Mouse (Mus musculus): ENCODE measurements at regions not wholly inside any gene's neighbourhood (a gene's known extent, or its start where the extent isn't known, plus 50 kb on each side); places are given as distances from the start of the nearest gene placed in this dataset.

DNA sequence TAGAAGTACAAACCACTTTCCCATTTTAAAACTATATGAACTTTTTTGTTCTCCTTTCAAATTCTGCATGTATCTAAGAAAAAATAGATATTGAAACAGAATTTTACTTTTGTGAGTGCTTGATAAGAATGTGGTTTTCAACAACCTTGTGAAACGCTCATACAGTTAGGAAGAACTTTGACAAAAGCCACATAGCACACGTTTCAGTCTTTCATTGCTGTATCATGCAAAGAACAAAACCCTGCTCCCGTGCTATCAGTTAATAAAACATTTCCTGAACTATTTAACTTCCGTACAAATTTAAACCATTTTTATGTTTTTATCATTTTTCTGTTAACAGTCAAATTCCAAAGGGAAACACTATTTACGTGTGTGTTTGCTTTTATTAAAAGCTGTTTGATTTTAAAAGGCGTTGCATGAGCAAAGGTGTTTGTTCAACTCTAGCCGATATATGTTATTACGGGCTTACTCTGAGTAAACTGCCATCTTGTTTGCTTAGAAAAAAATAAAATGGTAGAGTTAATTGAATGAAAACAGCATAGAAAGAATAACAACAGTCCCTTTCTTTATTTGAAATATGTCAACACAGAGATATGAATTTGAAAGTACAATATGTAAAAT lies 471.8 kb upstream of the Klhl1 start:
- no peak overlapping the region for H3K27ac ChIP-seq (ENCODE audit: low read length)
- H3K27me3 ChIP-seq (ENCODE audit: control insufficient read depth, insufficient read depth, low read depth, low read length), result no peaks in the 10 kb centered on the region
- WGBS, result 86% methylated on average over 8 of the region's 8 CpGs
- H3K9me3 ChIP-seq (replicated peaks; ENCODE audit: control insufficient read depth, low read length, poor library complexity, severe bottlenecking), result no peaks in the 10 kb centered on the region
- no peak for ATAC-seq
- H3K9ac ChIP-seq (ENCODE audit: low read depth, low read length), result no peak overlapping the region
- no peak overlapping the region for H3K4me2 ChIP-seq (ENCODE audit: low read length)
- no peak overlapping the region for H3K4me3 ChIP-seq (ENCODE audit: low read depth, low read length)
- H3K36me3 ChIP-seq (ENCODE audit: control insufficient read depth, insufficient read depth, low read length), result no peaks in the 10 kb centered on the region
- no peaks in the 10 kb centered on the region for H3K4me1 ChIP-seq (ENCODE audit: control insufficient read depth, insufficient read depth, low read length)

DNA sequence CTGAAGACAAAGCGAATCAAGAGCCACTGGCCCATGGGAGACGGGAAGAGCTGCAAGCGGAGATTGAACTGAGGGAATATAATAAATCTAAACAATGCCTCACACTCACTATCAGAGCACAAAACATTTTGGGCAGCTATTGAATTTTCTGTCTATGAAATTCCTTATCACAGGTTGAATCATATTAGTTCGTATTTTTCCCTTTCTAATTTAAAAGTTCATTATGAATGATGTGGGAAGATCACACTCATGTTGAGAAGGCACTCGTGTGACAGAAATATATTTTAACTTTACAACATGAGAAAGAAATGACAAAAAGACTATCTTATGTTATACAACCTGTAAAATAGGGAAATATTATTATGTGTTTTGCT lies 444.2 kb upstream of the Klhl1 start:
- Histone ChIP-seq H3K4me3 (ENCODE audit: low read depth, low read length) (no peak overlapping the region), H3K4me2 (ENCODE audit: low read length) (no peak overlapping the region), H3K27ac (ENCODE audit: low read length) (no peak overlapping the region), H3K4me1 (ENCODE audit: control insufficient read depth, insufficient read depth, low read length) (no peaks in the 10 kb centered on the region), H3K9ac (ENCODE audit: low read depth, low read length) (no peak overlapping the region), H3K36me3 (ENCODE audit: control insufficient read depth, insufficient read depth, low read length) (no peaks in the 10 kb centered on the region), H3K9me3 (replicated peaks; ENCODE audit: control insufficient read depth, low read length, poor library complexity, severe bottlenecking) (no peaks in the 10 kb centered on the region), H3K27me3 (ENCODE audit: control insufficient read depth, insufficient read depth, low read depth, low read length) (no peaks in the 10 kb centered on the region)
- ATAC-seq, result no peak
- 25% methylated on average over 5 of the region's 5 CpGs for WGBS

DNA sequence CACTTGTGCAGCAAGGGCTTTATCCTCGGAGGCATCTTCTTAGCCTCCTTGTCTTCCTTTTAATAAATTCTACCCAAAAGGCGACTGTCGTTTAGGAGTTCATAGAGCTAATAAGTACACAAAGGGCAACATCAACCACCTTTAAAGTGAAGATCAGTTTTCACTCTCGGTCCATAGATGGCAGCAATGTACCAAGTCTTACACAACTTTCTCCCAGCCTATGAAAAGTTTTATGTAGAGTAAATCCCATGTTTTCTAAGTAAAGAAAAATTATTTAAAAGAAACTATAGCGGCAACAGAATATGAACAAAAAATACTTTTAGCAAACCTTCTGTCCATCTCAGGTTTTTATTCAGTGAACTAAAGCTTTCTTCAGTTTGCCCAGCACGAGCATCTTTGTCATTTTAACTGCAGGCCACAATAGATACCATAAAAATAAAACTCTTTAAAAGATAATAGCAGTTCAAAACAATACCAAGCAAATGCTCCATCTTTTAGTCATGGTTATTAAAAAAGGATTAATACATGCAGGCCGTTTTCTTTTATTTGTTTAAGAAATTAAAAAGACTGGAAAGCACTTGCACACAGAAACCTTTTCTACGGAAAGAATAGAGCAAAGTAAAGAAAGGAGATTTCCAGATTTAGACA lies 443.6 kb upstream of the Klhl1 start:
- 17% methylated on average over 8 of the region's 8 CpGs for WGBS
- Histone ChIP-seq H3K27me3 (ENCODE audit: control insufficient read depth, insufficient read depth, low read depth, low read length) (no peaks in the 10 kb centered on the region), H3K9ac (ENCODE audit: low read depth, low read length) (no peak overlapping the region), H3K4me1 (ENCODE audit: control insufficient read depth, insufficient read depth, low read length) (no peaks in the 10 kb centered on the region), H3K4me2 (ENCODE audit: low read length) (no peak overlapping the region), H3K4me3 (ENCODE audit: low read depth, low read length) (no peak overlapping the region), H3K36me3 (ENCODE audit: control insufficient read depth, insufficient read depth, low read length) (no peaks in the 10 kb centered on the region), H3K27ac (ENCODE audit: low read length) (no peak overlapping the region), H3K9me3 (replicated peaks; ENCODE audit: control insufficient read depth, low read length, poor library complexity, severe bottlenecking) (no peaks in the 10 kb centered on the region)
- no peak for ATAC-seq

DNA sequence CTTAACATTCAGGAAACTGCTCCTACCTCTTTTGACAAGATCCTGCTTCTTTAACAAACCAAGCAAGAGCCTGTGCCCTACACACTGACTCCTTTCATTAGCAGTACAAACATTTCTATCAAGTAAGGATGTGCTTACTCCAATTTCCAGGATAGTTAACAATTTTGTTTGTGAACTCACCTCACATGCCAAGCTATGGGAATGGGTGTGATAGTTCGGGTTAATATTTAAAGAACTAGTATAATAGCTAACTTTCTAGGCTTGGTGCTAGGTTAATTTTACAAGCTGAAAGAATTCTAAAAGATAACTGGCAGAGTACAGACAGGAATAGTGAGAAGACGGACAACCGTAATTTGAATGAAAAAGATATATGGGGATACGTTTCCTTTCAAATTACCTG lies 437.2 kb upstream of the Klhl1 start:
- H3K9me3 ChIP-seq (replicated peaks; ENCODE audit: control insufficient read depth, low read length, poor library complexity, severe bottlenecking), result no peaks in the 10 kb centered on the region
- no peaks in the 10 kb centered on the region for H3K27me3 ChIP-seq (ENCODE audit: control insufficient read depth, insufficient read depth, low read depth, low read length)
- WGBS, result 79% methylated on average over 4 of the region's 4 CpGs
- H3K36me3 ChIP-seq (ENCODE audit: control insufficient read depth, insufficient read depth, low read length), result no peaks in the 10 kb centered on the region
- no peak overlapping the region for H3K4me3 ChIP-seq (ENCODE audit: low read depth, low read length)
- H3K4me2 ChIP-seq (ENCODE audit: low read length), result no peak overlapping the region
- 0 out of 2 replicates have a peak overlapping the region, but pooled peaks have one; percentile 14 for H3K9ac ChIP-seq (ENCODE audit: low read depth, low read length)
- H3K4me1 ChIP-seq (ENCODE audit: control insufficient read depth, insufficient read depth, low read length), result no peaks in the 10 kb centered on the region
- no peak for ATAC-seq
- H3K27ac ChIP-seq (ENCODE audit: low read length), result no peak overlapping the region

DNA sequence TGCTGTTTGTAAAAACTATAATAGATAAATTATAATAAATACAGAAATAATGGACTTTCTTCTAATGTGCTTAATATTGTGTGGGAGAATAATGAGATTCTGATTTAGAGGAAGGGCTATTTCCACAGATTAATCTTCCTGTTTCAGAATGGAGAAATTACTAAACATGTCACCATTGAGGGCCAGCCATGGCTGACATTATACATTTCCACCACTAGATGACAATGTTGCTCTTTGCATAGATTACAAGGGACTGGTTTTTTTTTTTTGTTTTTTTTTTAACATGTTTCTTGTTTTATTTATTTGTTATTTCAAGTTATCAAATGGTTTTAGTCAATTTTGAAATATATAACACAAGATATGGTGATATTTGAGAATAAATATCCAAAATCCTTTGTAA lies 435.6 kb upstream of the Klhl1 start:
- no peak overlapping the region for H3K27ac ChIP-seq (ENCODE audit: low read length)
- no peaks in the 10 kb centered on the region for H3K36me3 ChIP-seq (ENCODE audit: control insufficient read depth, insufficient read depth, low read length)
- no peak overlapping the region for H3K4me2 ChIP-seq (ENCODE audit: low read length)
- no peaks in the 10 kb centered on the region for H3K4me1 ChIP-seq (ENCODE audit: control insufficient read depth, insufficient read depth, low read length)
- no peaks in the 10 kb centered on the region for H3K9me3 ChIP-seq (replicated peaks; ENCODE audit: control insufficient read depth, low read length, poor library complexity, severe bottlenecking)
- H3K27me3 ChIP-seq (ENCODE audit: control insufficient read depth, insufficient read depth, low read depth, low read length), result no peaks in the 10 kb centered on the region
- 0 out of 2 replicates have a peak, but pooled peaks have one; percentile 14 for ATAC-seq
- no peak overlapping the region for H3K4me3 ChIP-seq (ENCODE audit: low read depth, low read length)
- no peak overlapping the region for H3K9ac ChIP-seq (ENCODE audit: low read depth, low read length)

DNA sequence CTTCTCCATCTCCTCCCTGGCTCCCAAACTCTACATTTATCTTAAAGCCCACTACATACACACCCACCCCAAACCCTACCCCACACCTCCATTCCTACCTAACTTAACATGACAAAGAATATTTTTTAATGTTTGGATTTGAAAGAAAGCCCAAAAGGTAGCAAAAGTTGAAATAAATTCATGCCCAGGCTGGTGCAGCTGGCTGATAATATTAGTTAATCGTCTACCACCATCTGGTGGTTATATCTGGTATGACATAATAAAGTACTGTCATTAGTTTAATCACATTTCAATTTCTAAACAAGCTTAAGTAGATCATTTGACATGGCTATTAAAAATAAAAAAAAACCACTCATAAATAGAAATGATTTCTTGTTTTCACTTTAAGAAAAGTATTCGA lies 389.8 kb upstream of the Klhl1 start:
- no peak overlapping the region for H3K4me2 ChIP-seq (ENCODE audit: low read length)
- H3K9me3 ChIP-seq (replicated peaks; ENCODE audit: control insufficient read depth, low read length, poor library complexity, severe bottlenecking), result no peaks in the 10 kb centered on the region
- H3K4me3 ChIP-seq (ENCODE audit: low read depth, low read length), result no peak overlapping the region
- H3K27ac ChIP-seq (ENCODE audit: low read length), result no peak overlapping the region
- H3K36me3 ChIP-seq (ENCODE audit: control insufficient read depth, insufficient read depth, low read length), result no peaks in the 10 kb centered on the region
- no peak for ATAC-seq
- H3K9ac ChIP-seq (ENCODE audit: low read depth, low read length), result no peak overlapping the region
- no peaks in the 10 kb centered on the region for H3K4me1 ChIP-seq (ENCODE audit: control insufficient read depth, insufficient read depth, low read length)
- no peaks in the 10 kb centered on the region for H3K27me3 ChIP-seq (ENCODE audit: control insufficient read depth, insufficient read depth, low read depth, low read length)
- WGBS, result 3% methylated on average over 2 of the region's 2 CpGs

DNA sequence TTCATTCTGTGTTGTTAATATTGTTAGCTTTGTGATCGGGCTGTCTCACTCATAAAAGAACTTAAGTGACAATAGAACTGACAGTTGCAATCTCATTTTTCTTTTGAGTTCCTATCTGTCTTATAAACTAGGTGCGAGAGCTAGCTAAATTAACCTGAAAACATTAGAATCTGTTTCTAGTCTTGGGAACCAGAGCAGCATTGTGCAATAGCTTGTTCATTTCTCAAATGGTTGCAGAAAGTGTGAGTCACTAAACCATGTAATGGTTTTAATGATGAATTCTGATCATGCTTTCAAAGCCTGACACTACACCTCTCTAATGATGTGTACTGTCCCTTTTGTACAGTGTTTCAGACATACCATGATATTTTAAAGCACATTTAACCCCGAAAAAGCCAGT lies 360.8 kb upstream of the Klhl1 start:
- 80% methylated on average over 3 of the region's 3 CpGs for WGBS
- Histone ChIP-seq H3K4me2 (ENCODE audit: low read length) (no peak overlapping the region), H3K27me3 (ENCODE audit: control insufficient read depth, insufficient read depth, low read depth, low read length) (no peaks in the 10 kb centered on the region), H3K4me1 (ENCODE audit: control insufficient read depth, insufficient read depth, low read length) (no peaks in the 10 kb centered on the region), H3K27ac (ENCODE audit: low read length) (no peak overlapping the region), H3K9ac (ENCODE audit: low read depth, low read length) (no peak overlapping the region), H3K36me3 (ENCODE audit: control insufficient read depth, insufficient read depth, low read length) (no peaks in the 10 kb centered on the region), H3K4me3 (ENCODE audit: low read depth, low read length) (no peak overlapping the region), H3K9me3 (replicated peaks; ENCODE audit: control insufficient read depth, low read length, poor library complexity, severe bottlenecking) (no peaks in the 10 kb centered on the region)
- ATAC-seq, result no peak

DNA sequence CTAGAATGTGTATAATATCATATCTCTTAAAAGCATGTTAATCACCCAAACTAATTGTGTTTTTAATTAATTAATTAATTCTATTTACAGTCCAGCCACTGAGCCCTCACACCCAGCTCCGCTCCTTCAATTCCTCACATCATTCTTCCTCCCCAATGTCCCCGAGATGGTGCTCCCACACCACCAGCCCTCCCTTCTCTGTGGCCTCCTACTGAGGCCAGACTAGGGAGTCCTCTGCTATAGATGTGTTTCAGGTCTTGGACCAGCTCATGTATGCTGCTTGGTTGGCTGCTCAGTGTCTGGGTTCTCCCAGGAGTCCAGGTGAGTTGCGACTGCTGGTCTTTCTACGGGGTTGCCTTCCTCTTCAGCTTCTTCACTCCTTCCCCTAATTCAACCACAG lies 353.1 kb upstream of the Klhl1 start:
- Histone ChIP-seq H3K4me3 (ENCODE audit: low read depth, low read length) (no peak overlapping the region), H3K9me3 (replicated peaks; ENCODE audit: control insufficient read depth, low read length, poor library complexity, severe bottlenecking) (no peaks in the 10 kb centered on the region), H3K4me1 (ENCODE audit: control insufficient read depth, insufficient read depth, low read length) (no peaks in the 10 kb centered on the region), H3K27ac (ENCODE audit: low read length) (no peak overlapping the region), H3K27me3 (ENCODE audit: control insufficient read depth, insufficient read depth, low read depth, low read length) (no peaks in the 10 kb centered on the region), H3K4me2 (ENCODE audit: low read length) (no peak overlapping the region), H3K9ac (ENCODE audit: low read depth, low read length) (no peak overlapping the region), H3K36me3 (ENCODE audit: control insufficient read depth, insufficient read depth, low read length) (no peaks in the 10 kb centered on the region)
- WGBS, result 90% methylated on average over 4 of the region's 4 CpGs
- ATAC-seq, result no peak

DNA sequence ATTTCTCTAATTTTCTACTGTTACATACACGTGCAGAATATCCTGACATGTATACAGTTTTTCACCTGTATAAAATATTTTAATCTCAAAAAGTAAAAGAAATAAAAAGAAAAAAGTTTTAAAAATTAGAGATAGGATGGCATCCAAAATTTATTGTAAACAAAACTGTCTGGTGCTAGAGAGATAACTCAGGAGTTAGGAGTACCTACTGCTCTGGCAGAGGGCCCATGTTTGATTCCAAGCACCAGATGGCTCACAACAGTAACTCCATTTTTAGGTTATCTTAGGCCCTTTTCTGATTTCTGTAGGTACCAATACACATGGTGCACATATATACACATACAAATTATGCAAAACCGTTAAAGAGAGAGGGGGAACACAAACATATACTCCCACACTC lies 320.0 kb upstream of the Klhl1 start:
- WGBS, result 86% methylated on average over 2 of the region's 2 CpGs
- no peak for ATAC-seq
- H3K4me3 ChIP-seq (ENCODE audit: low read depth, low read length), result no peak overlapping the region
- H3K36me3 ChIP-seq (ENCODE audit: control insufficient read depth, insufficient read depth, low read length), result no peaks in the 10 kb centered on the region
- H3K4me1 ChIP-seq (ENCODE audit: control insufficient read depth, insufficient read depth, low read length), result no peaks in the 10 kb centered on the region
- H3K4me2 ChIP-seq (ENCODE audit: low read length), result no peak overlapping the region
- H3K27me3 ChIP-seq (ENCODE audit: control insufficient read depth, insufficient read depth, low read depth, low read length), result no peaks in the 10 kb centered on the region
- no peaks in the 10 kb centered on the region for H3K9me3 ChIP-seq (replicated peaks; ENCODE audit: control insufficient read depth, low read length, poor library complexity, severe bottlenecking)
- no peak overlapping the region for H3K27ac ChIP-seq (ENCODE audit: low read length)
- no peak overlapping the region for H3K9ac ChIP-seq (ENCODE audit: low read depth, low read length)

Data from midbrain, embryonic 16.5 days (tissue).